Mouse (Mus musculus) lung, embryonic 14.5 days (tissue): ENCODE measurements at regions not wholly inside any gene's neighbourhood (a gene's known extent, or its start where the extent isn't known, plus 50 kb on each side); places are given as distances from the start of the nearest gene placed in this dataset.
A peak's percentile ranks its signal among the peaks of the same experiment; 100 is the strongest.

Experiments used
- ATAC-seq: fragments of 200-750 bp; cut with Nextera tagmentation; 2 replicates; pipeline ENCODE4 v1.8.0; 2017; ENCODE audit warnings: mild to moderate bottlenecking, moderate TSS enrichment, moderate library complexity; ENCODE audit not compliant: insufficient read depth
- DNase-seq: peaks from one replicate; pipeline ENCODE4 v3.0.0-alpha.2; 2015
- H3K27ac ChIP-seq: fragments of 300-500 bp; sonication (generic); 2 replicates; pipeline ENCODE4 v1.5.1; 2014; ENCODE audit warnings: low read depth, mild to moderate bottlenecking, moderate library complexity
- H3K27me3 ChIP-seq: fragments of 300-500 bp; sonication (generic); 2 replicates; pipeline ENCODE4 v1.6.1; 2014; ENCODE audit warnings: low read length, control low read depth; ENCODE audit not compliant: insufficient read depth
- H3K36me3 ChIP-seq: fragments of 300-500 bp; sonication (generic); 2 replicates; pipeline ENCODE4 v1.6.1; 2014; ENCODE audit warnings: control low read depth; ENCODE audit not compliant: insufficient read depth
- H3K4me1 ChIP-seq: fragments of 300-500 bp; sonication (generic); 2 replicates; pipeline ENCODE4 v1.6.1; 2014; ENCODE audit warnings: antibody characterized with exemption, control low read depth; ENCODE audit not compliant: insufficient read depth
- H3K4me2 ChIP-seq: fragments of 300-500 bp; sonication (generic); 2 replicates; pipeline ENCODE4 v1.6.1; 2014; ENCODE audit warnings: mild to moderate bottlenecking
- H3K4me3 ChIP-seq: fragments of 300-500 bp; sonication (generic); 2 replicates; pipeline ENCODE4 v1.5.1; 2014; ENCODE audit warnings: low read depth, low read length
- H3K9ac ChIP-seq: fragments of 300-500 bp; sonication (generic); 2 replicates; pipeline ENCODE4 v1.6.1; 2014
- H3K9me3 ChIP-seq: fragments of 300-500 bp; sonication (generic); 2 replicates; pipeline ENCODE4 v1.6.1; 2016; ENCODE audit warnings: low read depth, low read length, control low read depth
- CTCF ChIP-seq: IDR thresholded peaks from 2 replicates; pipeline ENCODE4 v1.5.1; 2016; ENCODE audit warnings: antibody characterized with exemption, low read depth
- WGBS: fragments of 180-500 bp; shearing (Covaris S2); extraction: QIAGEN DNeasy Blood & Tissue Kit; methylation state at CpG from one replicate; pipeline ENCODE4 v1.1.7; 2014; 5-methylcytosine and 5-hydroxymethylcytosine counted together

DNA sequence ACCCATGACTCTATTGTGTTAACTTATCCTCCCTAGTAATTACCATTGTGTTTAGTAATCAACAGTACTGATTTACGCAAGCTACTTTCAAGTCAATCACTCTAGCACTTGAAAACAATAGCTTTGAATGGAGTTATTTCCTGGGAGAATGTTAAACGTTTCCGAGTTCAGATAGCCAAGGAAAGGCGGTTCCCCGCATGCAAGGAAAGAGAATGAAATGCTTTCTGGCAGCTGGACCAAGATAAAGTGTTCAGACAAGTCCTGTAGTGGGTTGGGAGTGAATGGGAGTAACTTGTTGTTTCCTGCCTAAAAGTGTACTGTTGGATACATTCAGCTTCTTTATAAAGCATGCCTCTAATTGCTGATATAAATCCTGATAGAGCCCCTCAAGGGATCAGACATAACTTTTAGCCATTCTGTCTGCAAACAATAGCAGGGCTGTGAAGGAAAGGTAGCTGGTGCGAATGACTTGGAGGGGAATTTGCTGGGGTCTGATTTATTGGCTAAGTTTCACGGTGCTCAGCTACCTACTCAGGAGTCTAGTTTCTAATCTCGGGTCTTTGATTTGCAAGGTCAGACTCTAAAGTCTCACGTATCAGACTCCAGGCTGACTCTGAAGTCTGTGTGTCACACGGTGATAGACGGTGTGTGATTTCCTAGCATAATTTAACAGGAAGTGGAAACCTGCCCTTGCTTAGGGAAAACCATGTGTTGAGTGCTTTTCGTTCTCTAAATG is 76.1 kb downstream of the Tmem100 start:
- 42% methylated on average over 12 of the region's 12 CpGs for WGBS
- Histone ChIP-seq H3K4me2 (no peak overlapping the region), H3K9me3 (no peaks in the 10 kb centered on the region), H3K4me3 (no peak overlapping the region), H3K27me3 (no peaks in the 10 kb centered on the region), H3K9ac (no peak overlapping the region), H3K4me1 (peaks cover 2% of the 10 kb centered on the region; the same call in 1 of the 2 replicates), H3K36me3 (no peaks in the 10 kb centered on the region), H3K27ac (no peak overlapping the region)
- no peak for TF ChIP-seq CTCF
- no peak for DNase-seq
- ATAC-seq: no peak

DNA sequence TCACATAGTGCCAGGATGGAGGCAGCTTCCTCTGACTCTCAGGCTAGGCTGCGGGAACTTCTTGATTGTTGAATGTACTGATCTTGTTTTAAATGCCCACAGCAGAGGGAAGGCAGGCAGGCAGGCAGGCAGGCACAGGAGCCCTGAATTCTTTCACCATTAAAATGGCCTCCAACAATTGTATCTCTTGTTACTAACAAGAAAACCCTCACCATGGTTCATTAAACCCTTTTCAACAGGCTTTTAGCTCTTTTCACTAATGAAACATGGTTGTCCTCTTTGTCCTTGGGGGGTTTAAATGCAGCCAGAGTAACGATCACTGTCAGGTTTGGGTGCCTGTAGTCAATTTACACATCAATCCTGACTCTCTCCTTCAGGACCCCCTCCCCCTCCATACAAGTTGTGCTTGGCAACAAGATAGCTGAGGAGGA is 77.8 kb upstream of the Gm45716 start:
- H3K9me3 ChIP-seq: no peaks in the 10 kb centered on the region
- no peak overlapping the region for H3K9ac ChIP-seq
- TF ChIP-seq CTCF: no peak
- no peak overlapping the region for H3K27ac ChIP-seq
- H3K36me3 ChIP-seq: no peaks in the 10 kb centered on the region
- H3K4me3 ChIP-seq: no peak overlapping the region
- no peak overlapping the region for H3K4me2 ChIP-seq
- DNase-seq (no peak), ATAC-seq (no peak)
- no peaks in the 10 kb centered on the region for H3K4me1 ChIP-seq
- 41% methylated on average over 2 of the region's 2 CpGs for WGBS
- H3K27me3 ChIP-seq: no peaks in the 10 kb centered on the region

DNA sequence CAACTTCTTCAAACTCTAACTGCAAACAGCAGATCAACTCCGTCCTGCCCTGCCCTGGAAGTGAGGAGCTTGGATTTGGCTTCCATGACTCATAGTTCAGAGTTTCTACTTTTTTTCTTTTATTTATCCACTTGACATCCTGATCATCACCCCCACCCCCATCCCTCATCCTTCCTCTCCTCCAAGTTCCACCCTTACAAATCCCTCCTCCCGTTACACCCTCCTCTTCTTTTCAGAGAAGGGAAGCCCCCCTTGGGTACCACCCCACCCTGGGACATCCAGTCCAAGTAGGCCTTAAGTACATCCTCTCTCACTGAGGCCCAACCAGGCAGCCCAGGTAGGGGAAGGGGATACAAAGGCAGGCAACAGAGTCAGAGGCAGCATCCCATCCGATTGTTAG is 77.3 kb upstream of the Gm45716 start:
- no peaks in the 10 kb centered on the region for H3K4me1 ChIP-seq
- no peak for DNase-seq
- H3K9me3 ChIP-seq: no peaks in the 10 kb centered on the region
- 80% methylated on average over 3 of the region's 3 CpGs for WGBS
- no peaks in the 10 kb centered on the region for H3K27me3 ChIP-seq
- no peak overlapping the region for H3K27ac ChIP-seq
- ATAC-seq: no peak
- no peaks in the 10 kb centered on the region for H3K36me3 ChIP-seq
- no peak overlapping the region for H3K4me2 ChIP-seq
- H3K4me3 ChIP-seq: no peak overlapping the region
- no peak overlapping the region for H3K9ac ChIP-seq
- TF ChIP-seq CTCF: no peak

DNA sequence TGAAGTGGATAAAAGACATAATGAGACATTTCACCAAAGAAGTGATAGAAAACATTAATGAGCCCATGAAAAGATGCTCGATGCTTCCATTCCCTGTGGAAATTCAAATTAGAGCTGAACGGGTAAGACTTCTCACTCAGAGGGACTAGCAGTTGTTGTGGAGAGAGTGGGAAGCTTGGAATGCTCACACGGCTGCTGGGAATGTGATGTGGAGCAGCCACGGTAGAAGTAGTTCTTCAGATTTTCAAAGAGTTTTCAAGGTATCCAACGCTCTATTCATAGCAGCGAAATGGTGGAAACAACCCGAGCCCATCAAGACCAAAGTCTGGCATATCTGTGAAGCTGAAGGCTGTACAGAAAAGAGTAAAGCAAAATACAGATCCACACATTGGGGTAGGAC is 75.3 kb upstream of the Gm45716 start:
- H3K4me2 ChIP-seq: no peak overlapping the region
- ATAC-seq (no peak), DNase-seq (no peak)
- TF ChIP-seq CTCF: no peak
- no peak overlapping the region for H3K27ac ChIP-seq
- no peak overlapping the region for H3K9ac ChIP-seq
- no peaks in the 10 kb centered on the region for H3K27me3 ChIP-seq
- no peak overlapping the region for H3K4me3 ChIP-seq
- no peaks in the 10 kb centered on the region for H3K9me3 ChIP-seq
- WGBS: 78% methylated on average over 7 of the region's 7 CpGs
- no peaks in the 10 kb centered on the region for H3K36me3 ChIP-seq
- peaks cover 8% of the 10 kb centered on the region for H3K4me1 ChIP-seq

DNA sequence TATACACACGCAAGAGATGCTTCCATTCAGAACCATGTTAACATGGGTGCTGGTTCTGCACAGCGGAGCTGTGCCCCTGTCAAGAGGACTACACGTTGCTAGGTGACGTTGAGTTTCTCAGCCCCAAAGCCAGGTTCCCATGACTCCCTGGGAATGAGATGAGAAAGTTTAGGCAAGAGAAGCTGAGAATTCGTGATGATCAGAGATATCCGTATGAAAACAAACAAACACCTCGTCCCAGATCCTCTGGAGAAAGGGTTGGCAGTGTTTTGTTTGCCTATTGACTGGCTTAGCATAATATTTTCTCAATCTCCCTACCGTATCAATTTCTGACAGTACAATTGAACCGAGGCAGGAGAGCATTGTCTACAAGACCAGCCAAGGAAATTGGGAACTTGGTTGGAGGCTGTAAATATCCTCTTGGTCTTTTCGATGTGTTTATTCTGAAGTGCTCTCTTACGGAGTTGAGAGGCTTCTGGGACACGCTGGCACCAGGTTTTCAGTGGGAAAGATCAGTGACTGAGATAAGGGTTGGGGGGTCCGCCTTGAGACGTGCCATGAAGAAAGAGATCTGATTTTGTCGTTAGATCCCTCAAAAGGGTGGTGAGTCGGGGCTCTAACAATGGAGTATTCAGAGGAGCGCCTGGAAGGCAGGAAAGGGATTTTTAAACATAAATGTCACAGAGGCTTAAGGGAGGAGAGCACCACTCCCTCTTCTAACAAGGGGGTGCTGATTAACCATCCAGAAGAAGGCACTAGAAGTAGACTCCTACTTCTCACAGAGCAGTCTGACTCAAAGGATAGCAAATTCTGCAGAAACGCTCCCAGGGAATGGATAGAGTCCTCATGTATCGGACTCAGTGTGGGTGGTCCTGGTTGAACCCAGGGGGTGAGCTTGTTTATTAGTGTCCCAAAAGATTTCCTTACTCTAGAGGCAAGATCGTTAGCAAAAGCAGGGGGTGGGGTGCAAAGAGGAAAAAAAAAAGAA is 70.5 kb upstream of the Gm45716 start:
- no peak for TF ChIP-seq CTCF
- peak overlapping the region; percentile 47 for H3K4me2 ChIP-seq
- no peaks in the 10 kb centered on the region for H3K9me3 ChIP-seq
- ATAC-seq (peak; percentile 65), DNase-seq (peak; percentile 77)
- H3K9ac ChIP-seq: no peak overlapping the region
- H3K27ac ChIP-seq: peak overlapping the region; percentile 82
- no peak overlapping the region for H3K4me3 ChIP-seq
- 19% methylated on average over 20 of the region's 20 CpGs for WGBS
- peaks cover 22% of the 10 kb centered on the region for H3K4me1 ChIP-seq
- H3K27me3 ChIP-seq: no peaks in the 10 kb centered on the region
- H3K36me3 ChIP-seq: no peaks in the 10 kb centered on the region

DNA sequence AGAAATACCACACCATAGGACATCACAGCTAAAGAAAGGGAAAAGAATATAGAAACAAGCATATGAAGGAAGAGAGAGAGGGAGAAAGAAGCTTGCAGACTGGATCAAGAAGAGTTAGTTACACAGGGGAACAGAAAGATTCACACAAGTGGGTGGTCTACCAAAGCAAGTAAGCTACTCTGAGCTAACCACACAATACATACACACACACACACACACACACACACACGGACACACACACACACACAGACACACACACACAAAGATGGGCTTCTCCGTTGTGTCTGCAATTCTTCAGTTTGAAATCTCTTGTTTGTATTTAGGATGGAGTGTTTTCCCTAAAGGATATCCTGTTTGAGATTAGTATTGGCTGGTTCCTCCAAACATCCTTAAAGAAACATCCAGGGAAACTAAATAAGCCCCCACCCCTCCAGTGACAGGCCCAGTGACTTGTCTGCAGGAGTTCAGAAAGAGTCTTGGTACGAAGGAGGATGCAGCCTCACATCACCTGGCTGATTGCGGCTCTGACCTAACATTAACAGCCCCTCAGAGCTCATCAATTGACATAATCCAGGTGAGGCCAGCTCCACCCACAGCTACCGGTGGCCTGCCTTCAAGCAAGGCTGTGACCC is 69.7 kb upstream of the Gm45716 start:
- TF ChIP-seq CTCF: no peak
- ATAC-seq (peak; percentile 13; the same call in 1 of the 2 replicates), DNase-seq (peak; percentile 55)
- Histone ChIP-seq H3K4me1 (peaks cover 26% of the 10 kb centered on the region), H3K27me3 (no peaks in the 10 kb centered on the region), H3K9me3 (no peaks in the 10 kb centered on the region), H3K9ac (no peak overlapping the region), H3K4me2 (peak overlapping the region; percentile 47), H3K36me3 (no peaks in the 10 kb centered on the region), H3K4me3 (no peak overlapping the region), H3K27ac (peak overlapping the region; percentile 82)
- 34% methylated on average over 5 of the region's 5 CpGs for WGBS
